Mouse (Mus musculus) midbrain, embryonic 15.5 days (tissue): Measurements from ENCODE around the gene Utf1. TPM values are rescaled to one million over a fixed set of nuclear protein-coding genes. Genes with fewer than 3 reads are reported as not detected.

Source experiments
- ATAC-seq: fragments of 200-750 bp; cut with Nextera tagmentation; replicated peaks from 2 replicates; pipeline ENCODE4 v1.8.0; 2017; ENCODE audit warnings: moderate TSS enrichment
- H3K27ac ChIP-seq: fragments of 300-500 bp; sonication (generic); 2 replicates; pipeline ENCODE4 v1.5.1; 2015; ENCODE audit warnings: mild to moderate bottlenecking, inconsistent platforms
- H3K27me3 ChIP-seq: fragments of 300-500 bp; sonication (generic); replicated peaks from 2 replicates; pipeline ENCODE4 v1.6.1; 2015; ENCODE audit warnings: inconsistent platforms
- H3K36me3 ChIP-seq: fragments of 300-500 bp; sonication (generic); replicated peaks from 2 replicates; pipeline ENCODE4 v1.6.1; 2015; ENCODE audit warnings: inconsistent platforms
- H3K4me1 ChIP-seq: fragments of 300-500 bp; sonication (generic); 2 replicates; pipeline ENCODE4 v1.6.1; 2015; ENCODE audit warnings: inconsistent platforms
- H3K4me2 ChIP-seq: fragments of 300-500 bp; sonication (generic); 2 replicates; pipeline ENCODE4 v1.6.1; 2015; ENCODE audit warnings: inconsistent platforms, mild to moderate bottlenecking, moderate library complexity
- H3K4me3 ChIP-seq: fragments of 300-500 bp; sonication (generic); 2 replicates; pipeline ENCODE4 v1.5.1; 2015; ENCODE audit warnings: mild to moderate bottlenecking, inconsistent platforms
- H3K9ac ChIP-seq: fragments of 300-500 bp; sonication (generic); 2 replicates; pipeline ENCODE4 v1.6.1; 2015; ENCODE audit warnings: mild to moderate bottlenecking, inconsistent platforms
- H3K9me3 ChIP-seq: fragments of 300-500 bp; sonication (generic); 2 replicates; pipeline ENCODE4 v1.6.1; 2016; ENCODE audit warnings: inconsistent platforms
- WGBS: fragments of 180-500 bp; shearing (Covaris S2); methylation state at CpG from one replicate; pipeline ENCODE4 v1.1.7; 2015; ENCODE audit warnings: mixed read lengths; 5-methylcytosine and 5-hydroxymethylcytosine counted together
- microRNA counts: library from miRNA; unstranded; fragments of <30 nt; microRNA quantifications from one replicate; lab custom pipeline; 2016
- microRNA-seq: library from miRNA; unstranded; fragments of <30 nt; microRNA quantifications from one replicate; pipeline ENCODE4, GENCODE M21; 2016
- polyA plus RNA-seq: library from polyadenylated mRNA; unstranded; fragments of >200 nt; fragmentation: Nextera tagmentation; extraction: Ambion mirVana; gene quantifications from 2 replicates; pipeline ENCODE4 v1.2.1, GENCODE M21; 2015

Gene Utf1
- polyA plus RNA-seq, 1 experiment from 2014 or later = not detected

DNA sequence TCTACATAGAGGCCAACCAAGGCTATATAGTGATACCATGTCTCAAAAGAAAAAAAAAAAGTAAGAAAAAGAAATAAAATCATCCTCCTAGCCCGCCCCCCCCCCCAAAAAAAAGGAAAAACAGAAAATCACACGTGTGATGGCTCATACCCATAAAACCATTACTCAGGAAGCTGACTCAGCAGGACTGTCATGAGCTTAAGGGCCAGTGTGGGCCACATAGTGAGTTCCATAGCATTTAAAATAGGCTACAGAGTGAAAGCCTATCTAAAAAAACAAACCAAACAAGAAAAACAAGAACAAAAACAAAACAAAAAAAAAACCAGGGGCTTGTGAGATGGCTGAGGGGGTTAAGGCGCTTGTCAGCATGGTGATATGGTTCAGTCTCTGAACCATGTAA, 37.2 kb downstream of the Utf1 start:
- WGBS = 70% methylated on average over 3 of the region's 3 CpGs
- Histone ChIP-seq H3K27me3 (peaks cover 3% of the 10 kb centered on the region; the same call in 1 of the 2 replicates), H3K4me2 (no peak overlapping the region), H3K9me3 (no peaks in the 10 kb centered on the region), H3K9ac (no peak overlapping the region), H3K36me3 (no peaks in the 10 kb centered on the region), H3K4me3 (no peak overlapping the region), H3K4me1 (peaks cover 12% of the 10 kb centered on the region), H3K27ac (no peak overlapping the region)
- ATAC-seq = no peak

DNA sequence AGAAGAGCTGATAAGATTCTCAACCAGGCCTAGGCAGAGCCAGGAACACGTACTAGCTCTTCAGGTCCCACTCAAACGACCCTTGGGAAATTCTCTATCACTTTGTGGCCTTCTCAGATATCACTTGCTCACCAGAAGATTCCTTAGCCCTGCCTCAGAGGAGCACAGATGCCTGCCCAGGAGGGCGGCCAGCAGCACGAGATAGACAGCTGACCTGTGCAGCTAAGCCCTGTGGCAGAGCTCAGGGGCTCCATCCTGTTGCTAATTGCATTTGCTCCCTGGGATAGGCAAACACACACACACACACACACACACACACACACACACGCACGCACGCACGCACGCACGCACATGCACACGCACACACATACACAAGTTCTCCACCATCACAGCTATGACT, 38.5 kb downstream of the Utf1 start:
- no peak overlapping the region for H3K4me3 ChIP-seq
- H3K9me3 ChIP-seq = no peaks in the 10 kb centered on the region
- H3K36me3 ChIP-seq = no peaks in the 10 kb centered on the region
- H3K4me1 ChIP-seq = peaks cover 12% of the 10 kb centered on the region
- H3K9ac ChIP-seq = no peak overlapping the region
- H3K27ac ChIP-seq = no peak overlapping the region
- 85% methylated on average over 11 of the region's 11 CpGs for WGBS
- ATAC-seq = no peak
- 0 out of 2 replicates have a peak, but pooled peaks cover 3% of the 10 kb centered on the region for H3K27me3 ChIP-seq
- H3K4me2 ChIP-seq = no peak overlapping the region

DNA sequence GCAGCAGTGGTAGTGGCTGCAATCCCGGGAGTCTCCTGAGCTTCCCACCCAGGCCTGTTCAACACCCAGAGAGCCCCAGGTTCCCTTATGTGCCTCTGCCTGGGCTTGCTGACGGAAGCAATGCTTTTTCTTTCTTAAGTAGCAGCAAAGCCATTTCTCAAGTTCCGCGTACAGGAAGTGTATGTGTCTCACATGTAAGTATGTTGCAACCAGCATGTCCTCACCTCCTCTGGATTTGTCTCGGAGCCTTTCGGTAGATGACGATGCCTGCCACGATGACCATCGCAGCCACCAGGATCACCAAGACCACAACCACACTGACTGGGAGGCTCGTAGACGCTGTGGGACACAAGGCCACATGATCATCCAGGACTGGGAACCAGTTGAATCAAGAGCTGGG, 40.9 kb downstream of the Utf1 start:
- Histone ChIP-seq H3K4me2 (no peak overlapping the region), H3K9ac (no peak overlapping the region), H3K27me3 (no peaks in the 10 kb centered on the region), H3K36me3 (no peaks in the 10 kb centered on the region), H3K4me1 (no peaks in the 10 kb centered on the region), H3K27ac (no peak overlapping the region), H3K4me3 (no peak overlapping the region), H3K9me3 (no peaks in the 10 kb centered on the region)
- no peak for ATAC-seq
- 93% methylated on average over 11 of the region's 11 CpGs for WGBS

DNA sequence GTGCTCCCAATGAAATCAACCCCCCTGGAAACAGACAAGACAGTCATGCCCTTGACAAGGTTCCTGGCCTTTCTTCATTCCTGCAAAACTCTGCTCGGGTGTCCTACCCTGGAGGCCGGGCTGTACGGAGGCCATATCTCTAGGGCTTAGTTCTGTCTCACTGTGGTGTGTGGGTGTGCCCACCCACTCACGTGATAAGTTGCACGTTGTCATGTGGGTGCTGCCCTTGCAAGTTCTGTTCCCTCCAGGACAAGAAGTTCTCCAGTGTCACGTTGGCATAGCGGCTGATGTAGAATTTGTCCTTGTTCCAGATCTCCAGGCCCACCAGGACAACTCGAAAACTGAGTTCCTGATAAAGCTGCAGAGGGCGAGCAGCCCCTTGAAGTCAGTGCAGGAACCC, 44.7 kb downstream of the Utf1 start:
- Histone ChIP-seq H3K9me3 (no peaks in the 10 kb centered on the region), H3K36me3 (no peaks in the 10 kb centered on the region), H3K4me1 (no peaks in the 10 kb centered on the region), H3K4me2 (no peak overlapping the region), H3K27ac (no peak overlapping the region), H3K27me3 (no peaks in the 10 kb centered on the region), H3K9ac (no peak overlapping the region), H3K4me3 (no peak overlapping the region)
- no peak for ATAC-seq
- 93% methylated on average over 9 of the region's 9 CpGs for WGBS

DNA sequence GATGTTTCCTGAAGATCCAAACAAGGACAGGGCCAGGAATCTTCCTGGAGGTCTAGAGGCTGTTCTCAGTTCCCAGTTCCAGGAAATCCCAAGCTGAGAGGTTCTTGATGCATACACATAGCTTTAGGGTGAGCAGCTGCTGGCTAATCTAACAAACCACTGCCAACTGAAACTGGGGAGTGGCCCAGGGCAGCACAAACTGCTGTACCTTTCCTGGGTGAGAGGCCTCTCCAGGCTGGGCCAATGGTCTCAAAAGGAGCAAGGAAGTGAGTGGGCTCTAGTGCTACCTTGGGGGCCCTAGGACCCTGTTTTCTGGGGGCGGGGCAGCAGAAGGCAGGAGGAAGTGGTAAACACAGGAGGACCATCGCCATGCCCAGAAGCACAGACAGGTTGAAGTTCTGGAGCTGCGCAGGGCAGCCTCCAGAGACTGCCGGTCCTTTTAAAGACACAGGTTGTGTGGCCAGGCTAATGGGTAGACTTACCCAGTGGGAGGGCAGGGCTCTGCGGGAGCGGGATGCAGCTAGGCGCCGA, 47.3 kb downstream of the Utf1 start:
- Histone ChIP-seq H3K4me3 (no peak overlapping the region), H3K9ac (no peak overlapping the region), H3K27ac (no peak overlapping the region), H3K9me3 (no peaks in the 10 kb centered on the region), H3K4me2 (no peak overlapping the region), H3K4me1 (no peaks in the 10 kb centered on the region), H3K27me3 (no peaks in the 10 kb centered on the region), H3K36me3 (0 out of 2 replicates have a peak, but pooled peaks cover 4% of the 10 kb centered on the region)
- no peak for ATAC-seq
- 72% methylated on average over 8 of the region's 8 CpGs for WGBS

DNA sequence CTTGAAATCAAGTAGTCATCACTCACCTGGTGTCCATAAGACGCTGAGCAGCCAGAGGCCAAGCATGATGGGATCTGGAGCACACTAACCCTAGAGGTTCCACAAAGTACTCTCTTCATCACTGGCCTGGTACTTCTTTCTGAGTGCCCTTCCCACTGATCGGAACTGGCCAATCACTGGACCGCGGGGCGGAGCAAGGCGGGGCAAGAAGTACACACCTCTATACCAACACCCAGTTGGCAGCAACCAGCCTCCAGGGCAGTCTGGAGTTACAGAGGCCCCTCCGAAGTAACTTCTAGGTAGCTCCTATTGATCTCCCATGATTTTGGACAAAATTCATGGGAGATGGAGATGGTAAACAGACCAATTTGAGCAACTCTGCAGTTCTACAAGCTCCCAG, 48.8 kb downstream of the Utf1 start, which contains the start of gene Adam8:
TSS of gene Adam8 (minus strand) at position 157 of the 400 bp plus-strand sequence.
- no peak within 1 kb of the TSS for H3K4me3 ChIP-seq
- H3K27ac ChIP-seq = no peak within 1 kb of the TSS
- H3K9ac ChIP-seq = no peak within 1 kb of the TSS
- 32% methylated on average over 7 of the region's 7 CpGs for WGBS
- peaks cover 10% of the 10 kb centered on the region for H3K36me3 ChIP-seq
- no peak for ATAC-seq
- no peaks in the 10 kb centered on the region for H3K9me3 ChIP-seq
- H3K4me1 ChIP-seq = no peaks in the 10 kb centered on the region
- no peaks in the 10 kb centered on the region for H3K27me3 ChIP-seq
- no peak within 1 kb of the TSS for H3K4me2 ChIP-seq

DNA sequence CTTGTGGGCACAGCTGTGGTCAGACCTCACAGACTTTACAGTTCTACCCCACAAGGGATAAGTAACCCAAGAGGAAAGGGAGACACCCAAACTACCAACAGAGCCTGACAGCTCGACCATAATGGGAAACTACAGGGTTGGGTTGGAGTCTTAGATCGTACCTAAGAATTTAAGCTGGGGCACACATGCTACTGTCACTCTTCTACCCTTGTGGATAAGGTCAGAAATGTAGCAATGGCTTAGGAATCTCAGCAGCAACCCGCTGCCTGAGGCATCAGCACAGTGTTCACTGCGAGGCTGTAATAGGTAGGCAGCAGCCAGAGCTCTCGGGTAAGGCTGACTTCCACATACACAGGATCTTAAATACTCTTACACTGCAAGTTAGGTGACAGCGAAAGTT, 49.9 kb downstream of the Utf1 start:
- Histone ChIP-seq H3K9ac (no peak overlapping the region), H3K4me3 (no peak overlapping the region), H3K36me3 (peaks cover 22% of the 10 kb centered on the region), H3K4me1 (no peaks in the 10 kb centered on the region), H3K27ac (no peak overlapping the region), H3K4me2 (no peak overlapping the region), H3K27me3 (no peaks in the 10 kb centered on the region), H3K9me3 (no peaks in the 10 kb centered on the region)
- ATAC-seq = no peak
- WGBS = 90% methylated on average over 6 of the region's 6 CpGs

DNA sequence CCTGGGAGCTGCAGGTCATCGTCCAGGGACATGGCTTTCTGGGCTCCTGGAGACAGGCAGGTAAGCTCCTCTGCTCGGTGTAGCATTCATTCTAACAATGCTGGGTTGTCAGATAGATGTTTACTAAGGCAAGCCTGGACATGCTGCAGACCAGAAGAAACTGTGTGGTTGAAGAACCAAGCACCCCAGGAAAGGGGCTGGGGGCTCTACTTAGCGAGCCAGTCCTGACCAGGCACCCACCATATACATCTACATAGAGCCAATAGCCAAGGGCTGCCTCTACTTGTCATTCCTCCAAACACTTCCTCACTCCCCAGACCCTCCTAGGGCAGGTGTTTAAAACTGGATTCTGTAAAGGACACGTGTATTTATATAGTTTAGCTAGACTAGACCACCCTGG, 50.6 kb downstream of the Utf1 start:
- no peak overlapping the region for H3K4me2 ChIP-seq
- no peak overlapping the region for H3K9ac ChIP-seq
- H3K9me3 ChIP-seq = no peaks in the 10 kb centered on the region
- no peak overlapping the region for H3K4me3 ChIP-seq
- ATAC-seq = no peak
- H3K36me3 ChIP-seq = peaks cover 27% of the 10 kb centered on the region
- WGBS = 78% methylated on average over 4 of the region's 4 CpGs
- H3K4me1 ChIP-seq = no peaks in the 10 kb centered on the region
- no peak overlapping the region for H3K27ac ChIP-seq
- no peaks in the 10 kb centered on the region for H3K27me3 ChIP-seq

DNA sequence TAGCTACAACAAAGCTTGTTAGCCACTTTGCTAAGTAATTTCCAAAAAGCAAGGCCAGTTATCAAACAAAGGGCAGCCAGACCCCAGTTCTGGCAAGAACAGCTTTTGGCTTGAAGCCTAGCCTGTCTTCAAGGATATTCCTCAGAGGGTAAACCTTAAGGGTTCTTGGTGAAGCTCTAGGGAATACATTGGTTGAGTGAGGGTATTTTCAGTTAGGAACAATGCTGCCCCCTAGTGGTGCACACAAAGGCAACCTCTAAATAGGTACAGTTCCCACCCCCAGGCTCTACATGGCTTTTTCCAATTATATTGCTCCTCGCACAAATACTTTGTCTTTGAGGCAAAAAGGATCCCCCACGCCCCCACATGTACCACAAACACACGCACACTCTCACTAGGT, 51.1 kb downstream of the Utf1 start:
- H3K9ac ChIP-seq = no peak overlapping the region
- H3K4me2 ChIP-seq = no peak overlapping the region
- no peak for ATAC-seq
- H3K27ac ChIP-seq = no peak overlapping the region
- no peak overlapping the region for H3K4me3 ChIP-seq
- WGBS = 34% methylated on average over 3 of the region's 3 CpGs
- H3K27me3 ChIP-seq = no peaks in the 10 kb centered on the region
- no peaks in the 10 kb centered on the region for H3K4me1 ChIP-seq
- peaks cover 30% of the 10 kb centered on the region for H3K36me3 ChIP-seq
- H3K9me3 ChIP-seq = no peaks in the 10 kb centered on the region

MicroRNAs within 50 kb of the gene (microRNA counts, 519-probe panel; counts per million panel counts)
- microRNA mmu-miR-202-3p (lab: Ali Mortazavi, UCI) (1,949 counts per million, percentile 16 among the panel's probes with 10 or more counts), microRNA mmu-miR-202-5p (lab: Ali Mortazavi, UCI) (2,715 counts per million, percentile 58 among the panel's probes with 10 or more counts)

Small RNA genes lying within 50 kb of the gene (microRNA-seq; reads per million reads assigned to microRNA genes)
- gene Mir202 = 0.74 reads per million
- 0.74 reads per million for gene Mir7062
- gene mmu-mir-7686 = not detected

Other genes starting within 250 kb of the Utf1 start
- gene Adgra1, start 109.6 kb upstream of the Utf1 start, polyA plus RNA-seq = 28.4 and 35.2 TPM in 2 replicates
- 20.2 and 22.4 TPM in 2 replicates for gene Kndc1, start 49.1 kb upstream of the Utf1 start, polyA plus RNA-seq
- gene 6430531B16Rik, start 35.0 kb downstream of the Utf1 start, polyA plus RNA-seq = 0.83 and 1.3 TPM in 2 replicates
- 4.5 TPM in 2 replicates for gene Adam8, start 48.8 kb downstream of the Utf1 start, polyA plus RNA-seq
- gene Zfp511, start 92.6 kb downstream of the Utf1 start, polyA plus RNA-seq = 56.6 and 58.0 TPM in 2 replicates
- 61.3 and 62.6 TPM in 2 replicates for gene Tubgcp2, start 92.9 kb downstream of the Utf1 start, polyA plus RNA-seq
- 1.2 TPM in 2 replicates for gene Msx3, start 105.3 kb downstream of the Utf1 start, polyA plus RNA-seq
- 277 and 280 TPM in 2 replicates for gene Caly, start 138.8 kb downstream of the Utf1 start, polyA plus RNA-seq
- gene Prap1, start 149.6 kb downstream of the Utf1 start, polyA plus RNA-seq = not detected in 2 replicates
- 33.7 and 34.1 TPM in 2 replicates for gene Fuom, start 158.7 kb downstream of the Utf1 start, polyA plus RNA-seq
- gene Paox, start 172.0 kb downstream of the Utf1 start, polyA plus RNA-seq = 7.4 and 7.5 TPM in 2 replicates
- 107 and 108 TPM in 2 replicates for gene Echs1, start 172.7 kb downstream of the Utf1 start, polyA plus RNA-seq
- gene Mtg1, start 193.8 kb downstream of the Utf1 start, polyA plus RNA-seq = 32.4 and 34.8 TPM in 2 replicates
- gene Sprn, start 211.1 kb downstream of the Utf1 start, polyA plus RNA-seq = 23.7 and 25.5 TPM in 2 replicates
- not detected in 2 replicates for gene Olfr522, start 221.0 kb downstream of the Utf1 start, polyA plus RNA-seq
- gene Olfr523, start 229.4 kb downstream of the Utf1 start, polyA plus RNA-seq = not detected in 2 replicates